Mouse (Mus musculus): ENCODE measurements around the gene Zfp933.

DNA sequence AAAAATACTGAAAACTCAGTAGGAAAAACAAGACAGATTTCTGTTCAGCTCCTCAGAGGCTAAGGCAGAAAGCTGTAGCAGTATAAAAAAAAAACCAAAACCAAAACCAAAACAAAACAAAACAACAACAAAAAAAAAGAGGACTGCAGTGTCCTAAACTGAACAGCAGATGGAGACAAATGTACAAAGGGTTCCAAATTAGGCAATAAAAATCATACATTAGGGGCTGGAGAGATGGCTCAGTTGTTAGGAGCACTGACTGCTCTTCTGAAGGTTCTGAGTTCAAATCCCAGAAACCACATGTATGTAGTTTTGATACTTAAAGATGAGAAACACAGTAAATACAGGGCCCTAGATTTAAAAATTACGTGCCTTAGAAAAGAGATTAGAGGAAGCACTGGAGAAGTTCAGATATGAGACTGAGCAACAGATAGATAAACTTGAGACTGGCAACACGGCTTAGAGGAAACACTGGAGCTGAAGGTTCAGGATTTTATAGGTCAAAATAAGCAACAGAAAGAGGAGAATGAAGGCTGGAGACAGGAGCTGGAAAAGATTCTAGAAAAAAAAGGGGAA, 33.5 kb downstream of the Zfp933 start:
- no peak for TF ChIP-seq CTCF (IDR thresholded peaks at IDR 0.05; ENCODE audit: control insufficient read depth, insufficient read depth, insufficient read length)
- TF ChIP-seq USF1 (IDR thresholded peaks at IDR 0.05; ENCODE audit: low read depth), result no peak
- TF ChIP-seq MYOD1 (IDR thresholded peaks at IDR 0.05; ENCODE audit: control insufficient read depth, insufficient read length, low read depth), result no peak
- TF ChIP-seq CEBPB (IDR thresholded peaks at IDR 0.05; ENCODE audit: low read depth), result no peak
- TF ChIP-seq MAX (IDR thresholded peaks at IDR 0.05), result no peak
- no peak for TF ChIP-seq FOSL1 (IDR thresholded peaks at IDR 0.05; ENCODE audit: insufficient read depth, low read length, poor library complexity, severe bottlenecking)
